Mouse (Mus musculus) telencephalon, adult 2 months (tissue): Measurements from ENCODE around the gene Sntg2.

ENCODE experiments used
- DNase-seq: peaks from one replicate; pipeline ENCODE4 v3.0.0-alpha.2; 2011; ENCODE audit warnings: low read depth, low spot score

Sntg2 gene

DNA sequence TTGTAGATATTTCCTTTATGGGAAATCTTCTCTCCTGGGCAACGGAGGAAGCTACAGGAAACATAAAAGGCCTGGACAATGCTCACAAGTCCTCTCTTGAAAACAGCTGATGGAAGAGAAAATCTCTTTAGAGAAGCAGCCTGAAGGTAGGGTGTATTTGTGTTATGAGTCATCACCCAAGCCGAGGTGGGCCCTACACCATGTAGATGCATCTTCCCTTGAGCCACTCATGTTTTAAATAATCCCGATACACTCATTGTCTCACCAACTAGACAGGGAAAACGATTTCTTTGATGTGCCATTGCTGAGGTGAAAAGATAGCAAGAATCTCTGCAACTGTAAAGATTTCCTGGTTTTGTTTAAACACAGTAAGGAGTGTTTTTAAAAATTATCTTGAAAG lies 89.4 kb downstream of the Sntg2 start:
- no peak for DNase-seq

DNA sequence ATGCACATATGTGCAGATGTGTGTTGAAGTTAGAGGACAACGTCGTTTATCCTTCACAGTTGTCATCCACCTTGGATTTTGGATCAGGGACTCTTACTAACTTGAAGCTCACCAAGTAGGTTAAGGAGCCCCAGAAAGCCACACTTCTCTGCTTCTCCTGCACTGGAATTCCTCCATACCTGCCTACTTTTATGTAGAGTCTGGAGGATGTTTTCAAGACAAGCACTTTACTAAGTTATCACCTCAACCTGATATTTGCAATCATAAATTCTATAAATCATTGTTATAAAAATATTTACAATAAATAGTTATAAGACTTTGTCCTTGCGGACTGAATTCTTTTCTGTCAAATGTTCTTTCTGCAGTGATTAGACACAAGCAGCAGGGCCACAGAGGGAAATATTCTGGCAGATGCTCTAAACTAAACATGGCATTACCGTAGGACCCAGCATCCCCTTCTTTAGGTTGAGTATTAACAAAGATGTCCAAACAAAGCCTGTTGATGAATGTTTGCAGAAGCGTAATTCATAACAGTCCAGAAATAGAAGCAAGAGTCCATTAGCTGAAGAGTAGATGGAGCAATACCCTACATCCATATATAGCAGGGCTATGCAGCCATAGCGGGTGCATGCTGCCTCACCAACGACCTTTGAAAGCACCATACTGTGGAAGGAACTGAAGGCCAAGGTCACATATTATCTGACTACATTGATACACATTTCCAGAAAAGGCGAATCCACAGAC lies 100.8 kb downstream of the Sntg2 start:
- DNase-seq = no peak

DNA sequence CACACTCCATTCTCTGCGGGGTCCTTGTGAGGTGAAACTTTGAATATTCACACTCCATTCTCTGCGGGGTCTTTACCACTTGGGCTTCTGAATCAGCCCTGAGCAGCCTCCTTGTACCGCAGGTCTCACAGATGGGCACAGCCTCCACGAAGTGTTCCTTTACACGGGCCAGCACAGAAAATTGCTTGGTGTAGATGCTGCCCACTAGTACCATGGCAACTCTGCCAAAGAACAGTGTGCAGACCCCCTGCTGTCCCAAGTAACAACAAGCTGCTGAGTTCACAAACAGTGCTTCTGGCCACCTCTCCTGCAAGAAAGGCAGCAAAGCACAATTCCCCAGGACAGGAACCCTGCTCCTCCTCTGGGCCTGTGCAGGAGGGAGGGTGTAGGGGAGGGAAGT lies 109.0 kb downstream of the Sntg2 start:
- DNase-seq = no peak

DNA sequence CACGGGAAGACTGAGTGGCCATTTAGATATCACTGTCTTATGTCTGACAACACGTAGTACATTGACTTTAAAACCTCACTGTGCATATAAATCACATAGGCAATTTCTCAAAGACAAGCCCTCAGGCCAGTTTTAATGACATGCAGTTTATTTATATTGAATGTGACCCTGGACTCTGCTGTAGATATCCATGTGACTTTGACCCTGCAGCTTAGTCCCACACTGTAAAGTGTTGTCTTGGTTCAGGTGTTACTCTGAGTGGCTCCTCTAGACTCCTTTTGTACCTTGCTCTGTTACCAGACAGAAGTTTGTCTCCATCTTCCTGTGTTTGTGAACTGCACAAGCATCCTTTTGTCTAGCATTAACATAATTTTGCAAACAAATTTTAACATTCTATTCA lies 112.0 kb downstream of the Sntg2 start:
- no peak for DNase-seq

DNA sequence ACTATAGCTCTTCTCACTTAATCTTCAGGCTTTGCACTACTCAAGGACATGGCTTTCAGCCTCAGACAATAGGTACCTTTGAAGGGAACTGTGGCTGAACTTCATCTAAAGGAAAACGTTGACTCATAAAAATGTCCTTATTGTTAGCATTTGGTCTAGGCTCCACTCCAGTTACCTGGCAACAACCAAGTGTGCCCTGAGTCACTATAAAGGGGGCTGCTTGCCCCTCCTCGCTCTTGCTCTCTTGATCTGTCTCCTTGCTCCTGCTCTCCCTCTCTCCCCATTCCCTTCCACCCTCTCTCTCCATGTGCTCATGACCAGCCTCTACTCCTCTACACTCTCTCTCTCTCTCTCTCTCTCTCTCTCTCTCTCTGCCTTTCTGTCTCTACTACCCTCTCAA lies 114.5 kb downstream of the Sntg2 start:
- no peak for DNase-seq

DNA sequence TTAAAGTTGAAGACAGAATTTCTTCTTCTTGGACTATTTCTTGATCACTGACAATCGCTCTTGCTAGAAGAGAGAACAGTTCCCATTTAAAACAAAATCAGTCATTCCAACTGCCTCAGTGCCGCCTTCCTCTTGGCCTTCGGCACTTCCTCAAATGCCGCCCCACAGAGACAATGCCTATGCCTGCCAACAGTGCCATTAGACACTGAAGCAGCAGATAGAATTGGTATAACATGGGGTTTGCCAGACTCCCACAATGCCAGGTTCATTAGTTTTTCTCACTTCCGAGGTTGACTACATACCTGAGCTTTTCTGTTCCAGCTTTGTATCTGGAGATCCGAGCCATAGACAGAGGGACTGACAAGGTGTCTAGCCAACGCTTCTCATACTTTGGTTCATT lies 115.5 kb downstream of the Sntg2 start:
- no peak for DNase-seq

DNA sequence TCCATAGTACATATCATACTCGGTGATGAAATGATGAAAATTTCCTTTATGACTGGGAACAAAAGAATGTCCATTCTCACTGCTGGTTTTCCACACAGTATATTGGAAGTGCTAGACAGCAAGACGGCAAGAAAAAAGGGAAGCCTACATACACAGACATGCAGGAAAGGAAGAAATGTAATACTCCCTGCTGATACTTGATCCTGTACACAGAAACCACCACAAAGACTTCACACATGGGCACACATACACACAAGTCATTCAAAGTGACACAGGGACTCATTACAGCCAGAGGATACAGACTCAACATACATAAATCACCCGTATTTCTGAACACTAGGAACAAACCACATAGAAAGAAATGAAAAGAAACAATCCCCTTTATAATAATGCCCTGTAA lies 117.0 kb downstream of the Sntg2 start:
- no peak for DNase-seq

DNA sequence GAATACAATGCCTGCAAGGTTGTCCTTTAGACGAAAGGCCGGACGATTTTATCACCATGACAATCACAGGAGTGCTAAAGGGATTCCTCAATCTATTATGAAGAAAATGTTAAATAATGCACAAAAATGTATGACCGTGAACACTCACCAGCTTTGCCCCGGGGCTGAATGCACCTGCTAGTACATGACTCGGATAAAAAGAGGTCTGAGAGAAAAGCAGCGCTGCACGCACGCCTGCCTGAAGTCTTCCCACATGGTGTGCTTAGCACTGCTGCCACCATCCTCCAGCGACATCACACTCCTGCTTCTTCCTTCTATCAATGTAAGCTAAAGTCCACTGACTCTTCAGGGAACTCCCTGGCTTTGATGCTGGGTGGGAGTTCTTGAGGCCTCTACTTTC lies 118.6 kb downstream of the Sntg2 start:
- no peak for DNase-seq

DNA sequence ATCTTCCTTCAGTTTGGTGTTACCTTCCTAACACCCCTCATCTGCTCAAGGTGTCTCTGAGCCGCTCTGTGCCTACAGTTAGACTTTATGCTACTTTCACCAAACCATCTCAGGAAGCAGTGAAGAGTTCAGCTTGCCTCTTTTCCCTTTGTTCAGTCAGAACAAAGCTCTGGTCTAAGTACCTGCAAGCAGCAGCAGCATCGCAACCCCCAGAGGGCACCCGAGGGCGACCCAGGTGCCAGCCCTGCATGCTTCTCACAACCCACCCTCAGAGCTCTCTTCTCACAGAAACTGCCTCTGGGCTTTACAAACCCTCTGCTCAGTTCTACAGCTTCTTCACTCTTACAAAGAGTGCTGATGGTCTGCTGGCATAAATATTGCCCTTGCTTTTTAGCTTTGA lies 120.8 kb downstream of the Sntg2 start:
- no peak for DNase-seq

DNA sequence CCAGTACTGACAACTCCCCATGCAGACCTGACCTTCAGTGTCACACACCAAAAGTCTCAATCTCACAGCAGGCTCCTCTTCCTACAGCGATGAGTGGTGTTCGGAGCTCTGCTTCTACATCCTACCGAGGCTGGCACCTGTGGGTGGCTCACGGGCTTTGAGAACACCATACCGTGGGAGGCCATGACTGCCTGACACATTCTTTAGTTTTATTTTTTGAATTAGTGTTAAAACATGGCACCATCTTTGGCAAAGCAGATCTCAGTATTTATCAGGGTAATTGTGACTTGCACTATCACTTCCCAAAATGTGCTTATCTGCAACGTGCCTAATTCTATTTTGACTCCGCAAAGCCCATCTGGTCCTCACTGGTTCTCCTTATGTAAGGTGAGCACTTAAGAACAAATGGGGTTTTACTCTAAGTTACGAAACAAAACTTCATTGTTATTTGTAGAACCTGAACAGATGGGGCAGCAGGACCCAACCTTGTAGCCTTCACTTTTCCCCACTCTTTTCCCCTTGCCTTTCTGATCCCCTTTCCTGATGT lies 121.8 kb downstream of the Sntg2 start:
- DNase-seq = peak; percentile 65

DNA sequence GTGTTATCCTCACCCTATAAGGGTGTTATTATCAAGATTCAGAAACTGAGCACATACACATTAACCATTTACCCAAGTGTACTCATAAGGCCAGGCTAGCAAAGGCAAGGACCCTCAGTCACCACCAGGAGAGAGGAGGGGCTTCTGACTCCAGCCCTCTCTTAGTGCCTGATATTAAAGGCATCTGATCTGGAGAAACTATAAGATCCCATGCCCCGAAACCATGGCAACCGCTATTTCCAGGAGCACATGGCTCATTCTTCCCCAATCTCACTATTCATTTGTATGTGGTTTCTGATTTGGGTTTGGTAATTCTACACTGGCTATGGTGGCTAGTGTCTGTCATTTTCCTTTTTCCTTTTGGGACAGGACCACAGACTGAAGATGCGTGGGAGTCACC lies 124.1 kb downstream of the Sntg2 start:
- DNase-seq = no peak

DNA sequence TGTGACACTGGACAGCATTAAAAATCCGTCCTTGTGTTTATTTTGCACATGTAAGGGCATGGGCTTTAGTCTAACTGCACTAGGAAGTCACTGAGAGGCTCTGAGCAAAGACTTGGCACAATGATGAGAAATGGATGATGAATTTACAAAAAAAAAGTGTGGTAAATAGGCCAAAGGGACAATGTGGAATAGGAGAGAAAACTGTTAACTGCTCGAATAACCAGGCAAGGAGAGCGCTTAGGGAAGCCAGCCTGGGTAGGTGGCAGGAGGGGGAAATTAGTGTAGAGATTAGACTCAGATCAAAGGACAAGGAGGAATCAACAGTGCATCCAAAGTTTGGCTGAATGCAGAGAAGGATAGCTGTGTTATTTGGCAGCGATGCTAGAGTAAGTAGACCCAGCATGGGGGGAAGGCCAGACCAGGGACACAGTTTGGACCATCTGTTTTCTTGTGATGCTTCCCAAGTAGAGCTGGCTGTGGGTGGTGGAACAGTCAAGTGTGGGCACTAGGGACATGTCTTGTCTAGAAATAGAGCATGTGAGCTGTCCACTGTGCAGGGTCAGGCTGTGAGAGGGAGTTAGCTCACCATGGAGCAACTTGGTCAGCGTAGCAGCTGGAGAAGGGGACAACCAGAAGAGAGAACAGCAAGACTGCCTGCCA lies 126.8 kb downstream of the Sntg2 start:
- DNase-seq = peak; percentile 69

DNA sequence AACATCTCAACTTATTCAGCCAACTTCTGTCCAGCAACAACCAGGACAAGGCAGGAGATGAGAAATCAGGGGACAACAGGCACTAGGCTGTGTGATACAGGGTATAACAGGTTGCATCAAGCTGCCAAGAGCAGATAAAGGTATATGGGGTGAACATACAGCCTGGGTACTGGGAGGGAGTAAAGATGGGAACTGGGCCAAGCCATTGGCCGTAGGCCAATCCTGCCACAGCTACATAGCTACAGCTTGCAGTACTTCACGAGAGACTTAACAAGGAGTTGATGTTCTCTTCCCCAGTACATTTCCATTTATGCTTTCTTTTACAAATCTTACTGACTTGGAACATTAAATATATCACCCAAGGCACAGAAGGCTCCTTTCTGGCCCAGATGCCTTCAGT lies 129.0 kb downstream of the Sntg2 start:
- peak; percentile 51 for DNase-seq

DNA sequence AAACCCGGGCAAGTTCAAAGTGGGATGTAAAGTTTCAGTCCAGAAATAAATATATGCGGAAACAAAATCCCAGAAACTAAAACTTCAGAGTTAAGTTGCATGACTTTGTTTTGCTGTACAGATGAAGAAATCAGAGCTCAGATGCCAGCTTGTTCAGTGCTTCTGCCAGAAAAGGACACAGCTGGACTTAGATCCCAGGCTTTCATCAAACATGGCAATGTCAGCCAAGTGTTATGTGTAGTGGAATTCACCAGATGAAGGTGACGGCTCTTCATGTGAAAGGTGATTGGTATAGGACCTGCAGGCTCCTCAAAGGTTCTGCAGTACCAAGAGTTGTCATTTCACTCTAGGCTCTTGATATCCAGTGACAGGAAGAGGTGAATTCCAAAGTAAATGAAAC lies 132.3 kb downstream of the Sntg2 start:
- DNase-seq = no peak

DNA sequence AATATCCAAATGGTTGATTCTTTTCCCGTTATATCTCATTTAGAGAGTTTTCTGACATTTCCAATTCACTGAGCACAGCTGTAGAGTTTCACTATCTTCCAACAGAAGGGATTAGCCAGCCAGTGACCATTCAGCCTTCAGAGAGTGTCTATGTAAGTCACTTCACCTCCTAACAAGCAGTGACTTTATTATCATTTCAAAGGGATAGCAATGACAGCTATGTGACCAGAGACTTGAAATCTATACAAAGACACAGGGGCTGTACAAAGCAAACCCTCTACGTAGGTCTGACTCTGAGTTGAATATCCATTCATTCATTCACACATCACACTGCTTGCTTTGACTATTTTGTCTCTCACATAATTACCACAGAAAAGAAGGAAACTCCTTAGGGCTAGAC lies 138.2 kb downstream of the Sntg2 start:
- no peak for DNase-seq

DNA sequence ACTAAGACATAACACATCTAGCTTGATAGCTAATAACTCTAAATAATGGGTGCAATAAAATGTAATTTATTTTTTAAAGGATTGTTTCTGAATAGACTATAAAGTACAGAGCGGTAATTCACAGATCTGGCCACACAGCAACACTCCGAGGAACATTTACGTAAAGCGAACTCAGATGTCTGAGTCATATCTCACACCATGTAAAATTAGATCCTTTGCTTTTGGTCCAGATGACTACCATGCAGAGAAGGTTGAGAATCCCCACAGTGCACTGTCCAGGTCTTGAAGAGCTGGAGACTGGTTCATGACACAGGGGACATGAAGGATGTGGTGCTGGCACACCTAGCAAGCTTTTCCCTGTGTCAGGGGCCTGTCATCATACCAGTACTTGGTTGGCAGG lies 145.2 kb downstream of the Sntg2 start:
- no peak for DNase-seq

DNA sequence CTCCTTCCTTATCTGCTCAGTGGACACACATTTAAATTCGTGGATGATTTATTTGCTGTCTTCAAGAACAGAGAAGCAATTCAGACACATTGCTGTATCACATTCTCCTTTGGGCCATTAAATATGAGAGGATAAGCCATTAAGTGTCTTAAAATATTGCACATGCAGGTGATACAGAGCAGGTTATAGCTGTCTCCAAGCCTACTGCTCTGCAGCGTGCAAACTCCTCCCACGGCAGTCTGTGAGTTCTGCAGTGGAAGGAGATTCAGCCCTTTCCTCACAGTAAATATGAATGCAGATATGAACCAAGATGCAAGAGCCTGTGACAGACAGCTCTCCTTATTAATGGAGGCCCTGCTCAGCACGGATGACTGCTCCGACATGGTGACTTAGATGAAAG lies 146.9 kb downstream of the Sntg2 start:
- DNase-seq = no peak

DNA sequence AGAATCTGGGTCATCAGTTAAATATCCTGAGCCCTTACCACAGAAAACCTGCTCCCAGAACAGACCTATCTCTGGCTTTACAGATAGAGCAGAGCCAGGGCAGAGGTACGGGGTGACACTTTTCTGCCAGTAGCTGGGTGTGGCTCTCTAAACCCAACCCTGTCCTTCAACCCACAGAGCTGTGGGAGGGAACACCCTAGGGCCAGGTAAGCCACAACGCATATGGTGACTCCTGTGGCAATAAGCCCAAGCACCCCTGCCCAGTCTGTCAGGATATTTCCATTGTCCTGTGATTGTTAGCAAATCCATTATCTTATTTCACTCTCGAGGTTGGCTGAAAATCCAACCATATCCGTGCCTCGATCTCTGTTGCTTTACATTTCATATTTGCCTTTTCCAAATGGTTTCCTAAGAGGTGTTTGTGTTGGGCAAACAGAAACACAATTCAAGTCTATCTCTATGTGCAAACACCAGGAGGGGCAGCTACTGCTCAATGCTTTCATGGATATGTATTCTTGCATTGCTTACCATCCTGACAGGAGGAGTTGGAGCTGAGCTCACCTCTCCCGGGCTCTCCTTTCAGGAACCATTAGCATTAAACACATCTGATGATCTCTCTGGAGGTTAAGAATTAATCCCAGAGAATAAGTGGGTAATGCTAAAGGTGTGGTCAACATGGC lies 156.3 kb downstream of the Sntg2 start:
- DNase-seq = no peak

DNA sequence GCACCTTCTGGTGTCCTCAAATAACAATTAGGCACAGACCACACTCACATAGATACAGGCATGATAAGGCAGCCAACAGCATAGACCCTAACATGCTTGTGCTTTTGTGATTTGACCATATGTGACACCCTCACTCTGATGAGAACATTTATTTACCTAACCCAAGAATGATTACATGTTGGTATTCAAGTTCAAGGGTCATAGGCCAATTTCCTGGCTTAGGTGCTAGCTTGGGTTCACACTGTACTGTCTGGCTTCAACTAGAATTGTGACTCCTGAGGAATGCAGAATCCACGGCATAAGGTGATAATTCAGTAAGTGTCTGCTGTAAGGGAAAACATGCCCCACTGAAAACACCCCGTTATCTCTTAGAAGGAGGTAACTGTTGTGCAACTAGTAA lies 158.4 kb downstream of the Sntg2 start:
- DNase-seq = no peak

DNA sequence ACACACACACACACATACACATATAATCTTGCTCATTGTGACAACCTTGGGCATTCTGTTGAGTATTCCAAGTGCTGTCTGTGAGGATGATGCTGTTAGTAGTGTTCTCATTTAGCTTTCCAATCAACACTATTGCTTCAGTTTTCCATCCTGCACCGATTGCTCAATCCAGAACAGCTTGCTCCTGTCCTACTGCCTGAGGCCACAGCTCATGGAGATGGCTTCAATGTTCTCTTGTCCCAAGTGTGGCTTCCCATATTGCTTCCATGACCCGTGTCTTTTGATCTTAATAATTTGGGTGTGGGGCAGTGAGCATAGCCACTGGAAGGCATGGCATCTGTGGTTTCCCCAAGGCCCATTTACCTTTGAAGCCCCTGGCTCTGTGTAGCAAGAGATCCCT lies 162.8 kb downstream of the Sntg2 start:
- DNase-seq = no peak

DNA sequence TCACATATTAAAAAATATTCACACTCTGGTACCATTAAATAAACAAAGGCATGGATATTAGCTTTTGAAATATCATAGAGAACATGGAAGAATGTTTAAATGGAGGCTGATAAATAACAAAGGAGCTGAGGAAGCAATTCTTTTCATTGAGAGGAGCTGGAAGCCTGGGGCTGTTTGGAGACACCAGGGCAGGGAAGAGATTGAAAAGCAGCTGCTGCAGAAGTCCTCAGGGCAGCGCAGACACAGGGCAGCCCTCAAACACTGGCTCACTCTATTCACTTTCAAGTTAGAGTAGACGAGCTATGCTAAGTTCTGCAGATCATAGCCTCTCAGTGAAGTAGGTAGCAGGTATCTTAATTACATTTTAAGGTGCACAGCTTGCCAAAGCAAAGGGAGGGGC lies 164.6 kb downstream of the Sntg2 start:
- DNase-seq = no peak

DNA sequence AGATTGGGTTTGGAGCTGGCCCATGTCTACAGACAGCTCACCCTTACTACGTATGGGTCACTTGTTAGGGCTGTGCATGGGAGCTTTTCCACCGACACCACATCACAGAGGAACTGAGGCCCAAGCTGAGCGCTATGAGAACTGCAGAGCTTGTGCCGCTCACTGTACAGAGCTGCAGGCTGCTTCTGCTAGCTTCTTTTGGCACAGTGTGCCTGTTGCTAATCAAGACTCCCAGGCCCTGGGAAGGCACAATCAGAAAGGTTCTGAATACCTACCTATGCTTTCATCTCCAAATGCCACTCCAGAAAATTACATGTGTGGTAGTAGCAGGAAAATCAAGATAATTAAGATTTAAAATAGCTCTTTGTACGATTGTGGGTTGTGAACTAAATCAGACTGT lies 165.1 kb downstream of the Sntg2 start:
- peak; percentile 51 for DNase-seq

DNA sequence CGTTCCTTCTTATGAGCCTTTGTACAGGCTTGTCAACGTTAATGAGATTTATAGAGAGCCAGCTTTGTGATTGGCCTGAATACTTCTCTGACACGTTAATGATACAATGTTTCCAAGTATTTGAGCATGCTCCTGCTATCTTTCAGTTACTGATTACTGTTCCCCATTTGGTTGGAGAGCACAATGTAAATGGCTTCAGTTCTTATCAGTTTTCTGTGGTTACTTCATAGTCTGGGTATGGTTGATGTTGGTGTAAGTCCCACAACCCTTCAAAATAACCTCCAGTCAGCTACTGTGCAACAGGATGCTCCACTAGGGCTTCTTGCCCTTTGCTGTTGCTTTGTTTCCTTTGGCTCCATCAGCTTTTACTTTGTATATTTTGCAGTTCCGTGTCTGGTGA lies 168.7 kb downstream of the Sntg2 start:
- no peak for DNase-seq
